Mouse (Mus musculus): ENCODE results near the gene Runx2. TPM values are rescaled to one million over a fixed set of nuclear protein-coding genes. Genes with fewer than 3 reads are reported as not detected.
A peak's percentile ranks its signal among the peaks of the same experiment; 100 is the strongest.

Gene Runx2
- polyA plus RNA-seq, 1 experiment from 2014 or later, result 0.23 TPM

DNA sequence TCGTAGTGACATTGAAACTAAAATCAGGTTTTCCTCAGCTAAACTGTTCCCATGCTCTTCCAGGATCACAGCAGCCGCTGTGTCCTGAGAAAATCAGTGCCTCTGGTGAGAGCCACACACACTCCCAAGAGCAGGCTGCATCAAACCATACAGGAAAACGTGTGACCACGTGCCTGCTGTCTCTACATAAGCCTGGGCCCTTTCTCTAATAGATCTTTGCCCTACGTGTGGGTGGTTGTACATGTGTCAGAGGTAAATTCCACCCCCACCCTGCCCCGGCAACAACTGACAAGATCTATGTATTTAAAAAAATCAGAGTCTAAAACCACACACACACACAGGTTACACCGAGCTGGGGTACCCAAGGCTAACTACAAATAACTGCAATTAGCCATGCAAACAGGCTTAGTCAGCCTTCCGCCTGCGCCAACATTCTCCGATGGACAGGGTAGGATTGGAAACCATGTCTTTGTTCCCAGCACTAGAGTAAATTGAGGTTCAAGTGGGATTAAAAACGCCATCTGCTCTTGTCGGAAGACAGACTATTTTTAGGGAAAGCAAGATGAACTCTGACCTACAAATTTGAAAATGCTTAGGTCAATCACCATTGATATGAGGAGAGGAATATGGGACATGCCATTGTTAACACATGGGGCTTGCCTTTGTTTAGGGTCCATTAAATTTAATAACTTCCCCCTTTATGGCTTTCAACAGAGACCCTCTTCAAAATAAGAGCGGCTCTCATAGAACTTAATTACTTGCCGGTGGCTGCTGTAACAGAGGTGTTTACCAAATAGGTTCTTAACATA, 180.8 kb downstream of the Runx2 start:
- no peaks in the 10 kb centered on the region for H3K36me3 ChIP-seq
- H3K9me3 ChIP-seq (replicated peaks), result no peaks in the 10 kb centered on the region
- H3K4me3 ChIP-seq, result no peak overlapping the region
- 74% methylated on average over 14 of the region's 14 CpGs for WGBS
- H3K4me1 ChIP-seq (replicated peaks), result peaks cover 6% of the 10 kb centered on the region
- H3K9ac ChIP-seq, result no peak overlapping the region
- ATAC-seq (replicated peaks; ENCODE audit: insufficient number of reproducible peaks, insufficient read depth, low FRiP score, low read depth), result no peak
- H3K4me2 ChIP-seq, result no peak overlapping the region
- no peaks in the 10 kb centered on the region for H3K27me3 ChIP-seq
- no peak overlapping the region for H3K27ac ChIP-seq

DNA sequence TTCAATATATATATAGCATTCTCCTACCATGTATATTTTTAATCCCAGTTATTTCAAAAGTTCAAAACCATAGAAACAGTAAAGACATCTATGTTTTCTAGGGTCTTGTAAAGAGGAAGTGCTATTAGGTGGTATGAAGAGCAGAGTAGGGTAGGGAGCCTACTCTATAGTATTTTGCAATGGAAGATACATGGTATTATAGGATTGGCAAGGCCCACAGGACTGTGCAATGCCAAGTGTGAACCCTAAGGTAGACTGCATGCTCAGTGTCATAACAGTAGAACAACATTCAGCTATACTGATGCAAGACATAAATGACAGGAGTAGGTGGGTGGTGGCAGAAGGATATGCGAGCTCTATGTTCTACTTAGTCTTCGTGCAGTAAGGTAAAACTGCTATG, 181.7 kb downstream of the Runx2 start:
- no peak for ATAC-seq (replicated peaks; ENCODE audit: insufficient number of reproducible peaks, insufficient read depth, low FRiP score, low read depth)
- H3K9me3 ChIP-seq (replicated peaks), result no peaks in the 10 kb centered on the region
- 96% methylated on average over 2 of the region's 2 CpGs for WGBS
- H3K27me3 ChIP-seq, result no peaks in the 10 kb centered on the region
- no peak overlapping the region for H3K4me2 ChIP-seq
- no peaks in the 10 kb centered on the region for H3K36me3 ChIP-seq
- no peak overlapping the region for H3K4me3 ChIP-seq
- H3K4me1 ChIP-seq (replicated peaks), result peaks cover 6% of the 10 kb centered on the region
- no peak overlapping the region for H3K9ac ChIP-seq
- H3K27ac ChIP-seq, result no peak overlapping the region

DNA sequence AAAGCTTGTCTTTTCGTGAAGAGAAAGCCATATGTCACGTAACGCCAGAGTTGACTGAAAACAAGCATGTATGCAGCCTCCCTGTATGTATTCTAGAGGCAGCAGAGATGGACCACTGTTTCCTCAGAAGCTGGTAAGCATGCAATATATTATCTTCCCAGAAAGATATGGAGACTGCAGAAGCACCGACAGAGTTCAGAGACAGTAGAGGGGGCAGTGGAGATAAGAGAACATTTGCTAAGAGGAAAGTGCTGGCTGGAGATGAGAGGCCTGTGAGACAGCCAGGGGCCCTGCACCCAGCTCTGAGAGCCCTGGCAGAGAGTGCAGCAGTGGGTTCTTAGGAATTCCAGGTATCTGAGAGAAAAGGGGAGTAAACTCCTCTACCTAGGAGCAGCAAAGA, 182.3 kb downstream of the Runx2 start:
- H3K36me3 ChIP-seq, result no peaks in the 10 kb centered on the region
- no peak overlapping the region for H3K4me2 ChIP-seq
- WGBS, result 57% methylated on average over 4 of the region's 4 CpGs
- H3K4me1 ChIP-seq (replicated peaks), result peaks cover 6% of the 10 kb centered on the region
- no peaks in the 10 kb centered on the region for H3K9me3 ChIP-seq (replicated peaks)
- ATAC-seq (replicated peaks; ENCODE audit: insufficient number of reproducible peaks, insufficient read depth, low FRiP score, low read depth), result no peak
- H3K27me3 ChIP-seq, result no peaks in the 10 kb centered on the region
- H3K4me3 ChIP-seq, result no peak overlapping the region
- no peak overlapping the region for H3K27ac ChIP-seq
- H3K9ac ChIP-seq, result no peak overlapping the region

DNA sequence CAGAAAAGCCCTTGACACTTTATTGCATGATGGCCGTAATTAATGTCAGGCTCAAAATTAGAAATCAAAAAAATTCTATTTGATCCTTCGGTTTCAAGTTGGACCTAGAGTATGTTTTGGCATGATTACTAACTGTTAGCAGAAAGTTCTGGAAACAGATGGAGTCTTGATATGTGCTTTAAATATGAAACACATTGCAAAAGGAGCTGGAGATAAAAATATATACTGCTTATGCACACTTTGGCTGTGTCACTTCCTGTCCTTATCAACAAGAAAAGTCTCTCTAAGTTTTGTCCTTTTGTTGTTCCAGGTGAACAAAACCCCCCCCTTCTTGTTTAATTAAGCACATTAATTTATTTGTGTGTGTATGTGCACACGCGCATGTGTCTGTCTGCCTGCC, 183.0 kb downstream of the Runx2 start:
- Histone ChIP-seq H3K4me1 (replicated peaks) (peaks cover 6% of the 10 kb centered on the region), H3K27ac (no peak overlapping the region), H3K9ac (no peak overlapping the region), H3K9me3 (replicated peaks) (no peaks in the 10 kb centered on the region), H3K27me3 (no peaks in the 10 kb centered on the region), H3K4me3 (no peak overlapping the region), H3K36me3 (no peaks in the 10 kb centered on the region), H3K4me2 (no peak overlapping the region)
- no peak for ATAC-seq (replicated peaks; ENCODE audit: insufficient number of reproducible peaks, insufficient read depth, low FRiP score, low read depth)
- WGBS, result 84% methylated on average over 4 of the region's 4 CpGs

DNA sequence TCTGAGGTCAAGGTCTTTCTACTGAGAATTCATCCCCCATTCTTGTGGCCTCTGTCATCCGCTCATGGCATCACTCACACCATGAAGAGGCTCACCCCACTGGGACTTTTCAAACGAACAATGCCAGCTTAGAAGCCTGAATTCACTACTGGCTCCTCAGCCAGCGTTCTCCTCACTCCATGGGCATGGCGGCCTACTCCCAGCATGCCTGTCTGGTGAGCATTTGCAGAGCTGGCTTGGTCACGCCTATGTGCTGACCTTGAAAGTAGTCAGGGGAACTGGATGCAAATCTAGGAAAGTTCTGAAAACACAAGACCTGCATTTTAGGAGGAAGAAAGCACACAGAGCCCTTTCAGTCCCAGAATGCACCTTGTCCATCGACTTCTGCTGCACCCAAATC, 187.3 kb downstream of the Runx2 start:
- H3K9me3 ChIP-seq (replicated peaks), result no peaks in the 10 kb centered on the region
- H3K4me3 ChIP-seq, result no peak overlapping the region
- no peak overlapping the region for H3K9ac ChIP-seq
- H3K4me1 ChIP-seq (replicated peaks), result peaks cover 4% of the 10 kb centered on the region
- no peak overlapping the region for H3K4me2 ChIP-seq
- no peaks in the 10 kb centered on the region for H3K27me3 ChIP-seq
- no peaks in the 10 kb centered on the region for H3K36me3 ChIP-seq
- no peak for ATAC-seq (replicated peaks; ENCODE audit: insufficient number of reproducible peaks, insufficient read depth, low FRiP score, low read depth)
- 83% methylated on average over 6 of the region's 6 CpGs for WGBS
- H3K27ac ChIP-seq, result no peak overlapping the region

DNA sequence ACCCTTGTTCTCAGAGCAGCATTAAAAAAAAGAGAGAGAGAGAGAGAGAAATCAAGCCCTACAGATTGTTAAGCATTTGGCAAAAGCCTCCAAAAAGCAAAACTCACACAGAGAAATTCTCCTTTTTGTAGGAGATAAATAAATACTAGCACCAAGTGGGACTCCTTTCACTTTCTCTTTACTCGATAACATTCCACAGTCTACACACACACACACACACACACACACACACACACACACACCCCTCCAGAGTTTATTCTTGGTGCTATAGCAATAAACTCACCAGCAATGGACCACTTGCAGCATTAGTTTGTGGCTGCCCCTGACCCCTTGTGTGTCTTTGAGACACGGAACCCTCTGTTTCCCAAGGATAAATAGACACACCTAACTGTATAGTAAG, 190.9 kb downstream of the Runx2 start:
- Histone ChIP-seq H3K4me1 (replicated peaks) (no peaks in the 10 kb centered on the region), H3K9me3 (replicated peaks) (no peaks in the 10 kb centered on the region), H3K9ac (no peak overlapping the region), H3K27ac (no peak overlapping the region), H3K4me2 (0 out of 2 replicates have a peak overlapping the region, but pooled peaks have one; percentile 6), H3K27me3 (no peaks in the 10 kb centered on the region), H3K4me3 (no peak overlapping the region), H3K36me3 (no peaks in the 10 kb centered on the region)
- no peak for ATAC-seq (replicated peaks; ENCODE audit: insufficient number of reproducible peaks, insufficient read depth, low FRiP score, low read depth)
- WGBS, result 40% methylated on average over 2 of the region's 2 CpGs

DNA sequence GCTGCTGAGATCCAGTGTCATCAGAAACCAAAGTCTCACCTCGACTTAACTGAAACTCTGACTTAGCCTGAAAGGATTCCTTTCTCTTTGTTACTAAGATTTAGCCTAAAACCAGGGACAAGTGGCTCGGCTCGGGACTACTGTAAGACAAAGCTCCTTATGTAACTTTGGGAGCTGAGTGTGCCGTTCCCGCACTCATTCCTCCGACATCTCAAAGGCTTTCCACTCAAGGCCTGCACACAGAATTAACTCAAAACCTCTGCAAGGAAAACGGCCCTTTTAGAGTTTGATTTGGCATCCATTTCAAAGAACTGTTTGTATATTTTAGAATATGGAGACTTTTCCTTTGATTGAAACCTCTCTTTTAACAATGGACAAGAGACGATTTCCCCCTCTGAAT, 191.3 kb downstream of the Runx2 start:
- H3K9ac ChIP-seq, result no peak overlapping the region
- H3K4me2 ChIP-seq, result 0 out of 2 replicates have a peak overlapping the region, but pooled peaks have one; percentile 6
- no peaks in the 10 kb centered on the region for H3K36me3 ChIP-seq
- ATAC-seq (replicated peaks; ENCODE audit: insufficient number of reproducible peaks, insufficient read depth, low FRiP score, low read depth), result no peak
- no peaks in the 10 kb centered on the region for H3K4me1 ChIP-seq (replicated peaks)
- H3K27me3 ChIP-seq, result no peaks in the 10 kb centered on the region
- no peak overlapping the region for H3K27ac ChIP-seq
- H3K4me3 ChIP-seq, result no peak overlapping the region
- WGBS, result 57% methylated on average over 8 of the region's 8 CpGs
- no peaks in the 10 kb centered on the region for H3K9me3 ChIP-seq (replicated peaks)

DNA sequence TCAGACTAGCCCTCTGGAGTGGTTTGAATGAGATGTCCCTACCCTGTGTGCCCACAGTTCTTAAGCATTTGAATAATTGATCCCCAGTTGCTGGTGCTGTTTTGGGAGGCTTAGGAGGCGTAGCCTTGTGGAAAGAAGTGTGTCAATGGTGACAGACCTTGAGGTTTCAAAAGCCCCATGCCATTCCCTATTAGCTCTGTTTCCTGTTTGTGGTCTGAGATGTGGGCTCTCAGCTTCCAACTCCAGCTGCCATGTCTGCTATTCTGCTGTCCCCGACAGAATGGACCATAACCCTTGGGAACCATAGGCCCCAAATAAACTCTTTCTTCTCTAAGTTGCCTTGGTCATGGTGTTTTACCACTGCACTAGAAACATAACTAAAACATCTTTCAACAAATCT, 194.1 kb downstream of the Runx2 start:
- no peak overlapping the region for H3K4me2 ChIP-seq
- no peak overlapping the region for H3K9ac ChIP-seq
- H3K36me3 ChIP-seq, result no peaks in the 10 kb centered on the region
- no peak overlapping the region for H3K4me3 ChIP-seq
- H3K9me3 ChIP-seq (replicated peaks), result no peaks in the 10 kb centered on the region
- 0 out of 2 replicates have a peak, but pooled peaks cover 4% of the 10 kb centered on the region for H3K4me1 ChIP-seq (replicated peaks)
- H3K27ac ChIP-seq, result no peak overlapping the region
- 72% methylated on average over 2 of the region's 2 CpGs for WGBS
- no peak for ATAC-seq (replicated peaks; ENCODE audit: insufficient number of reproducible peaks, insufficient read depth, low FRiP score, low read depth)
- H3K27me3 ChIP-seq, result no peaks in the 10 kb centered on the region

DNA sequence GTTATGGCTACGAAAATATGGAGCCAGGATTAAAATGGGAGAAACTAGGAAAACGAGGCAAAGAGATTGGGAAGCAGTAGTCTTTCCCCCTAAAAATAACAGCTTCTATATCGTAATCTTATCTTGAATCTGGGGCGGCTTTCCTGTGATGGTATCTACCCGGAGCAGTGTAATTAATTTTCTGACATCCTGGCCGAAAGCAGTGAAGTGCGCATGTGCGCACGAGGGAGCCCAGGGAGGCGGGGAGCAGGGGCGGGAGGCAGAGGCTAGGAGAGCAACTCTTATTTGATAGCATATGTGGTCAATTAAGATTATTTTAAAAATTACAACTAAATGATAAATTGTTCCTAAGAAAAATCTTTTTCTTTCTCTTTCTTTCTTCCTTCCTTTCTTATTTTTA, 195.9 kb downstream of the Runx2 start:
- Histone ChIP-seq H3K36me3 (no peaks in the 10 kb centered on the region), H3K27me3 (no peaks in the 10 kb centered on the region), H3K4me1 (replicated peaks) (0 out of 2 replicates have a peak, but pooled peaks cover 4% of the 10 kb centered on the region), H3K4me3 (no peak overlapping the region), H3K9ac (no peak overlapping the region), H3K27ac (no peak overlapping the region), H3K4me2 (no peak overlapping the region), H3K9me3 (replicated peaks) (no peaks in the 10 kb centered on the region)
- no peak for ATAC-seq (replicated peaks; ENCODE audit: insufficient number of reproducible peaks, insufficient read depth, low FRiP score, low read depth)
- 57% methylated on average over 11 of the region's 11 CpGs for WGBS

DNA sequence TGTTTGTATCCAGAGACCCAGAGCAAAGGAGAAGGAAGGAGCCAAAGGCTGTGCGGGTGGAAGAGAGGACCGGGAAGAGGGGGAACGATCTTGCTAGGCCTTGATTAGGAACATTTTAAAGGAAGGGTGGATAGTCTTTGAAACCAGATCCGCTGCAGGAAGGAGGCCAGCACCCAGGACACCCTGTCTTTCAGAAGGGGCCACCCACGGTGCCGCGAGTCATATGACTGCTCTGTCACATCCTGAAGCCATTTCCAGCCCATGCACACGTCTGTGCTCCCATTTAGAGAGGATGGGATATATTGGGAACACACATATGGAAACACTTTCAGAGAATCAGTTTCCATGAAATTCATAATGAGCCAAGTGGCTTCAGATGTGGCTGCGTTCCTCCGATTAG, 196.4 kb downstream of the Runx2 start:
- 40% methylated on average over 10 of the region's 10 CpGs for WGBS
- Histone ChIP-seq H3K4me2 (no peak overlapping the region), H3K9ac (no peak overlapping the region), H3K36me3 (no peaks in the 10 kb centered on the region), H3K4me3 (no peak overlapping the region), H3K27ac (no peak overlapping the region), H3K27me3 (no peaks in the 10 kb centered on the region), H3K4me1 (replicated peaks) (0 out of 2 replicates have a peak, but pooled peaks cover 4% of the 10 kb centered on the region), H3K9me3 (replicated peaks) (no peaks in the 10 kb centered on the region)
- no peak for ATAC-seq (replicated peaks; ENCODE audit: insufficient number of reproducible peaks, insufficient read depth, low FRiP score, low read depth)

DNA sequence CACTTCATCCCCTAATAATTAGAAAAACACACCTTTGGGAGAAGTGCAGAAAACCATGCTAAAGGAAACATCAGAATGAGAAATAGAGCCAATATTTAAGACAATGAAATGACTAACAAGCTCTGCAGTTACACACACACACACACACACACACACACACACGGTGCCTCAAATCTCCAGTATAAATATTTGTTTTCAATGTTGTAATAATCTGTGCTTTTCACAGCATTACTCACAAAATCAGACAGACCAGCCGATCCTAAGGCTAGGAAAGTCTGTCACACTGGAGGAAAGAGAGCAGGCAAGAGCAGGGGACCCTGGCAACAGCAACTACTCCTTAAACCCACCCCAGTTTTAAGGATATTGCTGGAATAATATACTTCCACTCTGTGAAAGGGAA, 196.9 kb downstream of the Runx2 start:
- no peak overlapping the region for H3K9ac ChIP-seq
- 0 out of 2 replicates have a peak, but pooled peaks cover 4% of the 10 kb centered on the region for H3K4me1 ChIP-seq (replicated peaks)
- no peak overlapping the region for H3K4me2 ChIP-seq
- no peaks in the 10 kb centered on the region for H3K36me3 ChIP-seq
- H3K9me3 ChIP-seq (replicated peaks), result no peaks in the 10 kb centered on the region
- H3K27me3 ChIP-seq, result no peaks in the 10 kb centered on the region
- H3K27ac ChIP-seq, result no peak overlapping the region
- WGBS, result 60% methylated on average over 2 of the region's 2 CpGs
- ATAC-seq (replicated peaks; ENCODE audit: insufficient number of reproducible peaks, insufficient read depth, low FRiP score, low read depth), result no peak
- no peak overlapping the region for H3K4me3 ChIP-seq
